Mouse (Mus musculus) cortical plate, adult 2 months (tissue): Measurements from ENCODE around the gene Gadd45gip1. TPM values are rescaled to one million over a fixed set of nuclear protein-coding genes. Genes with fewer than 3 reads are reported as not detected.

ENCODE experiments used
- H3K27ac ChIP-seq: fragments of 200-500 bp; 2 replicates; pipeline ENCODE4 v1.5.1; 2012; ENCODE audit warnings: low read length, control low read depth, inconsistent platforms; ENCODE audit not compliant: insufficient read depth
- H3K4me1 ChIP-seq: fragments of 200-500 bp; 2 replicates; pipeline ENCODE4 v1.6.1; 2011; ENCODE audit warnings: low read length; ENCODE audit not compliant: control insufficient read depth, insufficient read depth
- H3K4me3 ChIP-seq: fragments of 200-500 bp; 2 replicates; pipeline ENCODE4 v1.5.1; 2011; ENCODE audit warnings: mild to moderate bottlenecking, low read length, control low read depth; ENCODE audit not compliant: insufficient read depth
- CTCF ChIP-seq: fragments of 200-500 bp; IDR thresholded peaks from 2 replicates; pipeline ENCODE4 v1.5.1; 2011; ENCODE audit warnings: mild to moderate bottlenecking, control low read depth, low read length; ENCODE audit not compliant: insufficient read depth; ENCODE audit errors: extremely low read depth
- POLR2A ChIP-seq: fragments of 200-500 bp; IDR thresholded peaks from 2 replicates; pipeline ENCODE4 v1.6.1; 2011; ENCODE audit warnings: mild to moderate bottlenecking, low read length, control low read depth; ENCODE audit not compliant: insufficient read depth; ENCODE audit errors: extremely low read depth
- polyA plus RNA-seq: library from polyadenylated mRNA; depleted of rRNA; stranded (reverse); fragments of >200 nt; gene quantifications from 2 replicates; pipeline ENCODE4 v1.2.3, GENCODE M21; 2012; rRNA removed

Gene Gadd45gip1
- 26.0 and 31.2 TPM in 2 replicates for polyA plus RNA-seq

DNA sequence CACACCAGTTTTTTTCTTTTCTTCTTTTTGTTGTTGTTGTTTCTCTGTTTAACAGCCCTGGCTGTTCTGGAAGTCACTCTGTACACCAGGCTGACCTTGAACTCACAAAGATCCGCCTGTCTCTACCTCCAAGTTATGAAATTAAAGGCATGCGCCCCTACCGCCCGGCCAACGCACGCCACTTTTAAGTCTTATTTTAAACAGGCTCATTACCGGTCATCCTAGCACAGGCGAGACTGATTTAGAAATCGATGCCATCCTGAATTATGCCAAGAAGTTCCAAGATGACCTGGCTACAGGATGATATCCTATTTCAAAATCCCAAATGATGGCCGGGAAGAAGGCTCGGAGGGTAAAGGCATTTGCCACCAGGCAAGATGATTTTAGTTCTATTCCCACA is at the start of gene Gadd45gip1:
Gene Gadd45gip1 (plus strand): TSS at position 33 of the 400 bp plus-strand sequence.
- Histone ChIP-seq H3K27ac (peak within 1 kb of the TSS; percentile 80), H3K4me1 (no peaks in the 10 kb centered on the region; the same call in 1 of the 2 replicates), H3K4me3 (peak within 1 kb of the TSS; percentile 99)
- TF ChIP-seq CTCF, result no peak
- TF ChIP-seq POLR2A, result no peak

DNA sequence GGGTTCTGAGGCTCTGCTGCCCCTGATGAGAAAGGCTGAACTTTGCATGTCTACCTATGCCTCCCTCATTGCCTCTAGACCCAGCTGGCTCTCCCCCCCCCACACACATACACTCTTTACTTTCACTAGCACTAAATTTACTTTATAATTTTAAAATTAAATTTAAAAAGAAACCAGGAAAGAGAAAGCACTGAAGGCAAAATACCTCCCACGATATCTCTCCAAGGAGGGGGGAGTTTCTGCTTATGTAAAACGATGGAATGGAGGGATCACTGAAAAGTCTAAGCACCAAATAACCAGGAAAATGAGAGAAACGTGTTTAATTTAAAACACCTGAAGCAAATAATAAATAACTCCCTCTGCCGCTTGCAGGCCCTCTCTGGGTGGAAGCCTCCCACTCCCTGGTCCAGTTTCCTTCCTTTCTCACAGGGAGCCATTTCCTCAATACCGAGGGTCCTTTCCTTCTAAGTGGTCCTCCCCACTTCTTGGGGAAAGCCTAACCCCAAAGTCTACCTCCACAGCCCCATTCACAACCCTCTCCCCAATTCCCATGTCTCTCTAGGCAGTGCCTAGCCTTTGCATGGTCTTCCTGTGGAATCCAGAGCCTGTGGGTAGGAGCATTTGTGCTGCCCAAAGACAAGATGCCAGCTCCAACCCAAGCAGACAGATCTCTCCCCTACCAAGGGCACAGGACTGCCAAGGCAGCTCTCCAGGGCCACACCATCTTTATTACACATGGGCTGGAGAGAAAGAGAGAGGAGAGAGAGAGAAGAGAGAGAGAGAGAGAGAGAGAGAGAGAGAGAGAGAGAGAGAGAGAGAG is 49.4 kb upstream of the Gadd45gip1 start:
- TF ChIP-seq CTCF (no peak), POLR2A (no peak)
- Histone ChIP-seq H3K4me3 (no peak overlapping the region), H3K27ac (peak overlapping the region; percentile 97), H3K4me1 (peaks cover 20% of the 10 kb centered on the region)

DNA sequence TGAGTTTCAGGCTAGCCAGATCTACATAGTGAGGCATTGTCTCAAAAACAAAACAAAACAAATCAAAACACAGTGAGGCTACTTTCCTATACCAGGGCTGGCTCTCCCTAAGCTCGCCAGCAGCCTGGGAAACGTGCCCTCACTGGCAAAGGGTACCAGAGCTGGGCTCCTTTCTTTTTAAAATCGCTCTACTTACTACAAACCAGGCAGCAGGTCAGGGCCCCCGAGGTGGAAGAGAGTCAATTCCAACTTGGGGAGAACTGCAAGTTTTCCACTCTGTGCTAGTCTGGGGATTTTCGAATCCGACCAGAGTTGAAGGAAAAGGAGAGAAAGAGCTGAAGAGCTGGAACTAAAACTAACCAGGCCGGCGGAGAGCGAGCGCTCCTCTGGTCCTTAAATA is 48.6 kb upstream of the Gadd45gip1 start:
- H3K4me1 ChIP-seq, result peaks cover 22% of the 10 kb centered on the region
- peak overlapping the region; percentile 76 for H3K27ac ChIP-seq
- H3K4me3 ChIP-seq, result no peak overlapping the region
- TF ChIP-seq CTCF (no peak), POLR2A (no peak)

DNA sequence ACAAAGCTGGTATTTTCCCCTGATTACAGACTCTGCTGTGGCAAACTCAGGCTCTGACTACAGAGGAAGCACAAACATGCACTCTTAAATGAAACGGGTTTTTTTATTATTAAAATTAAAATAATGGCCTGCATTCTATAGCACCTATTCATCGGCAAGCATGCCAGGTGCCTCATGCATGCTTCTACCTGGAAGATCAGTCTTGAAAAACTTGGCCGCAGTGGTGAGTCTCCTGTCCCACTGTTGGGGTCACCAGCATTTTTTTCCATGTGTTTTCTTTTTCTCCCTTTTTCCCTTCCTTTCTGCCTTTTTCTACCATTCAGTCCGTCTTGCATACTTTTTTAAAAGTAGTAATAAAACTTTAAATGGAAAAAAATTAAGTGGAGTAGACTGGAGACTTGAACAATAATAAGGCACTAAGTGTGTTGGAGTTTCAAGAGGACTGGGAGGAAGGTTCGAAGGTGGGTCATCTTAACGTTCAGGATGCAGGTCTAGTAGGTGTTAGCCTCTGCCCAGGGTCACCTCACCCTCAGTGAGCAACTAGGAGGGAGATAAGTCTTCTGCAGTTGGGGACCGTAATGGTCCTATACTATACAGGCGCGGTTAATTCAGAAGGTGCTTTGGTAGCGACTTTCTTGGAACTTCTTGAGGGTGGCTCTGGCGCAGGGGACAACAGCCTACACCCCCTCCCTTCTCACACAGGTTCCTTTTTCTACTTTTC is 48.0 kb upstream of the Gadd45gip1 start:
- Histone ChIP-seq H3K27ac (no peak overlapping the region; the same call in 1 of the 2 replicates), H3K4me1 (peaks cover 22% of the 10 kb centered on the region), H3K4me3 (no peak overlapping the region)
- no peak for TF ChIP-seq CTCF
- no peak for TF ChIP-seq POLR2A

DNA sequence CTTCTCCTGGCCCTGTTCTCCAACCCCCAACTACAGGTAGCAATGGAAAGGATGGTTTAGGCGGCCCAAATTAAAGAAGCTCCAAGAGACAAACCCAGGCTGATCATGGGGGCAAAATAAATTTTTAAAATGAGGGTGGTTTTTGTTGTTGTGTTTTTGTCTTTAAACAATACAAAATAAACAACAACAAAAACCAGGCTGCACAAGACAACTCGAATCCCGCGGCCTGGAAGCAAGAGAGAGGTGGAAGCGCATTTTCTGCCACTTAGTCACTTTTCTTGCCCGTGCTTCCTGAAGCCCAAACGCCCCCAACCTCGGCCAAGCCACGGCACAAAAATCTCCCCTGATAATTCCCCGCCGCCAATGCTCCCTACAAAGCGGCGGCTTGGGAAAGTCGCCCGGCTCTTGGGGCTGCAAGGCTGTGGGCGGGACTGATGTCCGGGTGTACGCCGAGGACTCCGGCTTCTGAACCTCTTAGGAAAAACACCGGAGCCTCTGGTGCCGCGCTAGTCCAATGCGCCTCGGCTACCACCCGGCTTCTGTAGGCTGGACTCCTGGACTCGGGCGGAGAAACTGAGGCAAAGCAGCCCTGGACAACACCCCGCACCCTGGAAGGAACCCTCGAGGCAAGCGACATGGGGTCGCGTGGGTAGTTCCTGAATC is 47.3 kb upstream of the Gadd45gip1 start:
- Histone ChIP-seq H3K4me3 (peak overlapping the region; percentile 38), H3K27ac (peak overlapping the region; percentile 97), H3K4me1 (peaks cover 22% of the 10 kb centered on the region)
- TF ChIP-seq CTCF (no peak), POLR2A (no peak)

DNA sequence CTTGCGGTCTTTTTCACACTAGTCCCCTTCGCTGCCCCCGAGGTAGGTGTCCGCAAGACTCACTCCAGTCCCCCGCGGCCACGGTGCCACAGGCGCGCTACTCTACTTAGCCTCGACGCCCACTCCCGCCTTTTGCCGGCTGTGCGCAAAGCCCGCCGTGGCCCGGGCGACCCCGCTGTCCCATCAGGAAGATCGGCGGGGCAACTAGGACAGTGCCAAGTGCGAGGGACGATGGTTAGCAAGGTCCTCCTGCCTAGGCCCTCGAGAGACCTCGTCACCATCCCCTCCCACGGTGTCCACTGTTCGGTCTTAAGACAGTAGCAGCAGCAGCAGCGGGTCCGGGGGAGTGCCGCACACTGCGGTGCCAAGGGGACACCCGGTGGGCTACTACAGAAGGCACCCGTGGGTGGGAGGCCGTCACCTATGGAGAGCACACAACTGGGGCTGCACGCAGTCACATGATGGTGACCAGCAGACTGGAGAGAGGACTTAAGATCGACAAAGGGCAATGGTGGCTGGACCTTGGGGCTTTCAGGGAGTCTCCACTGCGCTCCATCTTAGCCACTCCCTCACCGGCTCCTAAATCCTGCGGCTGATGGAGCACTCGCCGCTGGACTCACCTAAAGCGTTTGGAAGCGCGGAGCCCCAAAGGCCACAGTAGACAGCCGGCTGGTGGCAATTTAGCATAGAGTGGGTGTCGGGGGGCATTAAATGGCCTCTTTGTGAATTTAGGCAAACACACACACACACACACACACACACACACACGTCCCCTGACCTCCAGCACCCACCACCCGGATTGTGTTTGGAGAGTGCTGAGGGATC is 46.4 kb upstream of the Gadd45gip1 start:
- peaks cover 25% of the 10 kb centered on the region for H3K4me1 ChIP-seq
- H3K27ac ChIP-seq, result peak overlapping the region; percentile 97
- H3K4me3 ChIP-seq, result peak overlapping the region; percentile 38
- no peak for TF ChIP-seq POLR2A

DNA sequence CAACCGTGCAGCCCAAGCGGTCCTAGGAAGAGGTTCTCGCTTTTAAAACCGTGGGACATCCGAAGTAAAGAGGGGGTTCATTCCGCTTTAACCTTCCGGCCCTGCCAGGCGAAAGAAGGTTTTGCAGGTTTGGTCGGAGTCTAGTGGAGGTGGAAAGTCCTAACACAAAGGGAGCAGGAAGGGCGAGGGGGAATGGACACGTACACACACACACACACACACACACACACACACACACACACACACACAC is 45.9 kb upstream of the Gadd45gip1 start:
- H3K4me3 ChIP-seq, result peak overlapping the region; percentile 38; the same call in 1 of the 2 replicates
- H3K4me1 ChIP-seq, result peaks cover 28% of the 10 kb centered on the region
- H3K27ac ChIP-seq, result peak overlapping the region; percentile 97
- TF ChIP-seq POLR2A (no peak), CTCF (no peak)

DNA sequence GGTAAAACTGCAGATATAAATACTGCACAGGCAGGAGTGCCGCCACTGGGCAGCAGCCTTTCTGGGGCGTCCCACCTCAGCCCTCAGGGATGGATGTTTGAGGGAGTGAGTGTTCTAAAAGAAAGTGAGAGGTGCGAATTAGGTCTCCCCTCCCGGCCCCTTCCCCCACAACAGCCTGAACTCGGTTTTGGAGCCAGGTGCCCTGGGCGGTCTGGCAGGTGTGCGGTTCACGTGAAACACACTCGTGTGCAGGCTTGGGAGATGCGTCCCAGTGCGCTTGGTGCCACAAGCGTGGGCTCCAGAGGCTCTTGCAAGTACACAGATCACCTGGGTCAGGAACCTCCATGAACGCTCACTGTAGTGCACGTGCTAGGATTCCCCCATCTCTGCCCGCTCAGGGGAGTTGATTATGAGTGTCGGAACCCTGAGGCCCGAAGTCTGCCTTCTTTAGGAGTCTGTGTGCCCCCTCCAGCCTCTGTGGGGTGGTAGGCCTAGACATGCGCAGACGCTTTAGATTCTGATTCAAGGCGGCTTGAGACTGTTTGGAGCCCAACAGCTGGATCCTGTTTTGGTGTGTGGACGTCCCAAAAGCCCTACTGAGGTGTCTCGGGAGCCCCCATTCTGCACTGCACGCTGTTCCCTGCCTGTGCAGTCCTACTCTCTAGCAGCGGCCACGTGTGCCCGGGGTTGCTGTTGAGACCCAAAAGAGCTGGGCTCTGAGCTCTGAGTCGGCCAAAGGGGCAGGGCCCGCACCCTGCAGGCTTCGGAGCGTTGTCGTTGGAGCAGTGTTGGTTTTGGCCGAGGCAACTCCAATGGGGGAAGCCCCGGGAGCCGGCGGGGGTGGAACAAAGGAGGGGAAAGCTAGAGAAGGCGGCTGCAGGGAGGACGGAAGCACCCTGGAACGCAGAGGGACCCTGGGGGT is 45.3 kb upstream of the Gadd45gip1 start:
- Histone ChIP-seq H3K4me3 (peak overlapping the region; percentile 38; the same call in 1 of the 2 replicates), H3K27ac (peak overlapping the region; percentile 97), H3K4me1 (peaks cover 26% of the 10 kb centered on the region)
- TF ChIP-seq POLR2A, result no peak
- TF ChIP-seq CTCF, result no peak
